Mouse (Mus musculus): Measurements from ENCODE around the gene Rpl36al. TPM values are rescaled to one million over a fixed set of nuclear protein-coding genes. Genes with fewer than 3 reads are reported as not detected.
A peak's percentile ranks its signal among the peaks of the same experiment; 100 is the strongest.

Rpl36al gene
- polyA plus RNA-seq, 1 experiment from 2014 or later: 642 TPM

DNA sequence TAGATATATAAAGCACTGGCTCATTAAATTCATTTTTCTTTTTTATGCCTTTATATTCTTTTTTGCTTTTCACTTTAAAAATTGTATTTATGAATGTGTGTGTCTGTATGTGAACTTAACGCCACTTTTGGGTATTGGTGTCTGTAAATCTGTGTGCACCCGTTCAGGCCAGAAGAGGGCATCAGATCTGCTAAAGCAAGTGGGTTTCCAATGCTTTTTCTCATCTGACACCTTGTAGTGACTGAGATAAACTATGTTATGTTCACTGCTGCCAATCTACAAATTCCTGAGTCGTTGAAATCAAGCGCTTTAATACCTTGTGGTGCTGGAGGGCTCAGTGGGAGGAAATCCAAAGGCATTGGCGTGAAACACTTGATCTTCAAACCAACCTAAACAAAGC, 27.2 kb upstream of the Rpl36al start:
- Histone ChIP-seq H3K36me3 (ENCODE audit: control insufficient read depth, insufficient read depth, low read length) (peaks cover 58% of the 10 kb centered on the region), H3K9ac (ENCODE audit: low read depth, low read length) (no peak overlapping the region), H3K4me3 (ENCODE audit: low read length) (no peak overlapping the region), H3K9me3 (ENCODE audit: control insufficient read depth, low read length) (no peaks in the 10 kb centered on the region), H3K27me3 (ENCODE audit: control insufficient read depth, insufficient read depth, low read length) (no peaks in the 10 kb centered on the region), H3K27ac (ENCODE audit: low read depth, low read length) (no peak overlapping the region), H3K4me2 (replicated peaks; ENCODE audit: low read depth, low read length) (no peak overlapping the region), H3K4me1 (ENCODE audit: control insufficient read depth, insufficient read depth, low read length) (no peaks in the 10 kb centered on the region)
- ATAC-seq (ENCODE audit: low FRiP score, low TSS enrichment): no peak
- WGBS: 85% methylated on average over 5 of the region's 5 CpGs

DNA sequence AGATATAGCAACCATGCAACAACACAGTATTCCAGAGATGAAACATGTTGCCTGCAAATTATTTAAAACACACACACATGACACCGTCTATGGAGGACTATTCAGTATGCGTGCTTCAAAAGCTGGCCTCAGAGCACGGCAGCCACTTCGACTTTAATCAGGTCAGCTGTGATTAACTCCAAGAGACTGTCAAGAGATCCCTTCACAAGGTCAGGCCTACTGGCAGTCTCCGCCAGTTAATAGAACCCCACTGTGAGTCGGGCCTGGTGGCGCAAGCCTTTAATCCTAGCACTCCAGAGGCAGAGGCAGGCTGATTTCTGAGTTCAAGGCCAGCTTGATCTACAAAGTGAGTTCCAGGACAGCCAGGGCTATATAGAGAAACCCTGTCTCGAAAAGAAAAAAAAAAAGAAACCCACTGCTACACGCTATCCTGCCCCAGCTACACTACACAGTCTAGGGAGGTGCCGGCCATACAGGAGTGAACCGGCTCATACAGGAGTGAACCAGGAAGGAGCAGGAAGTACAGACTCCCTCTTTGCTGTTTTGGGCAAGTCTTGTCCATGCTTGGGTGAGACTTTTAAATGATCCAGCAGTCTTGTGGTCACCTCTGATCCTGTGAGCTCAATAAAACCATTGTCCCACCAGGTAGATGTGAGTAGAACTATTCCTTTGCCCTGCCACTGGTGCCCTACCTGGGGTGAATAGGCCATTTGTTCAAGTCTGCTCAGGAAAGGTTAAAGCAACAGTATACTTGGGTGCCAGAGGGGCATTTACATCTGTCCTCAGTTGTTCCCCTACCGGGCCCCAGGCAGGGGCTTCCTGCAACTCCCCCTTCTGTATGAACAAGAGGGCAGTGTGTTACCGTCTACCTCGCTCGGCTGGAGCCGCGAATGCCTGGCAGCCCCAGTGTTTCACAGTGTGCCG, 26.4 kb upstream of the Rpl36al start:
- no peaks in the 10 kb centered on the region for H3K9me3 ChIP-seq (ENCODE audit: control insufficient read depth, low read length)
- WGBS: 87% methylated on average over 18 of the region's 18 CpGs
- H3K4me3 ChIP-seq (ENCODE audit: low read length): no peak overlapping the region
- H3K4me1 ChIP-seq (ENCODE audit: control insufficient read depth, insufficient read depth, low read length): no peaks in the 10 kb centered on the region
- H3K27me3 ChIP-seq (ENCODE audit: control insufficient read depth, insufficient read depth, low read length): no peaks in the 10 kb centered on the region
- peaks cover 53% of the 10 kb centered on the region for H3K36me3 ChIP-seq (ENCODE audit: control insufficient read depth, insufficient read depth, low read length)
- H3K9ac ChIP-seq (ENCODE audit: low read depth, low read length): no peak overlapping the region
- no peak overlapping the region for H3K4me2 ChIP-seq (replicated peaks; ENCODE audit: low read depth, low read length)
- no peak overlapping the region for H3K27ac ChIP-seq (ENCODE audit: low read depth, low read length)
- no peak for ATAC-seq (ENCODE audit: low FRiP score, low TSS enrichment)

DNA sequence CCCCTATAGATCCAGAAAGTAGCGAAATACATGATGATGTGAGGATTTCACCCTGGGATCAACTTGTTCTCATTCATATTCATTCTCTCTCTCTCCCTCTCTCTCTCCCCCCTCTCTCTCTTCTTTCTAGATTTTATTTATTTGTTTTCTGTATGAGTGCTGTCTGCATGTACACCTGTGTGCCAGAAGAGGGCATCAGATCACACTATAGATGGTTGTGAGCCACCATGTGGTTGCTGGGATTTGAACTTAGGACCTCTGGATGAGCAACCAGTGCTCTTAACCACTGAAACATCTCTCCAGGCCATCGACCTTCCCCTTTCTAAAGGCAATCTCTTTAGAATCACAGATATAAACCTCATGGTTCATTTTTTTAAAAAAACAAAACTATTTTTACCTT, 24.6 kb upstream of the Rpl36al start:
- Histone ChIP-seq H3K27me3 (ENCODE audit: control insufficient read depth, insufficient read depth, low read length) (no peaks in the 10 kb centered on the region), H3K4me1 (ENCODE audit: control insufficient read depth, insufficient read depth, low read length) (no peaks in the 10 kb centered on the region), H3K9ac (ENCODE audit: low read depth, low read length) (no peak overlapping the region), H3K9me3 (ENCODE audit: control insufficient read depth, low read length) (no peaks in the 10 kb centered on the region), H3K27ac (ENCODE audit: low read depth, low read length) (no peak overlapping the region), H3K4me2 (replicated peaks; ENCODE audit: low read depth, low read length) (no peak overlapping the region), H3K36me3 (ENCODE audit: control insufficient read depth, insufficient read depth, low read length) (peaks cover 37% of the 10 kb centered on the region), H3K4me3 (ENCODE audit: low read length) (no peak overlapping the region)
- ATAC-seq (ENCODE audit: low FRiP score, low TSS enrichment): no peak
- 90% methylated on average over 2 of the region's 2 CpGs for WGBS

DNA sequence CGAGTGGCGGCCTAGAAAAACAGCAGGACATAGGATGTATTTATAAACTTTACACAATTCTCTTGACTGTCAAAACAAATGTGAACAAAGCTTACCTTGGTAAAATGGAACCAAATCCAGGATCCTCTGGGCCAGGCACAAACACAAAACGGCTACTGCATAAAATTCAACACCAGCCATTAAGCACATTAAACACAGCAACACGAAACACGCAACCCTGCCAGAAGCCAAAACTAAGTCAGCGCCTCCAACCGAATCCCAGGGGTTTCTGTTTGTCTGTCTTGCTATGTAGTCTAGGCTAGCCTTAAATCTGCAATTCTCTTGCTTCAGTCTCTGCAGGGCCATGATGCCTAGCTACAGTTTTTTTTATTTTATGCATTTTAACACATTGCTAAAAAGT, 24.0 kb upstream of the Rpl36al start:
- H3K4me1 ChIP-seq (ENCODE audit: control insufficient read depth, insufficient read depth, low read length): no peaks in the 10 kb centered on the region
- no peak overlapping the region for H3K27ac ChIP-seq (ENCODE audit: low read depth, low read length)
- H3K9ac ChIP-seq (ENCODE audit: low read depth, low read length): no peak overlapping the region
- 95% methylated on average over 7 of the region's 7 CpGs for WGBS
- no peaks in the 10 kb centered on the region for H3K9me3 ChIP-seq (ENCODE audit: control insufficient read depth, low read length)
- no peaks in the 10 kb centered on the region for H3K27me3 ChIP-seq (ENCODE audit: control insufficient read depth, insufficient read depth, low read length)
- H3K36me3 ChIP-seq (ENCODE audit: control insufficient read depth, insufficient read depth, low read length): peaks cover 34% of the 10 kb centered on the region
- ATAC-seq (ENCODE audit: low FRiP score, low TSS enrichment): no peak
- no peak overlapping the region for H3K4me3 ChIP-seq (ENCODE audit: low read length)
- no peak overlapping the region for H3K4me2 ChIP-seq (replicated peaks; ENCODE audit: low read depth, low read length)

DNA sequence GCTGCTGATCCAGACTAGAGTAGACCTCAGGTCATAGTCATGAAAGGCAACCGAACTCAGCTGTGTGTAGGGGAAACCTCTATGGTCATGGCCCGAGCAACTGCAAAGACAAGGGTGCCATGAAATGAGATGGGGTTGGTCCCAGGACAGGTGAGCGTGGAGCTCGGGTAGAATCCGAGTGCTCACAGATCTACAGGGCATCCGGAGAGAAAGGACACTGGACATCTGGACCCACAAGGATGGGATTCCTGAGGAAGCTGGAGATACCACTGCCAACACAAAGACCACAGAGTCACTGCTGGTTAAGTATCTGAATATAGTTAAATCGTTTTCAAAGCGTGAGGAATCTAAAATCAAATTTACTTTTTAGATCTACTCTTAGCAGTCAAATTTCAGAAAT, 23.5 kb upstream of the Rpl36al start:
- no peaks in the 10 kb centered on the region for H3K9me3 ChIP-seq (ENCODE audit: control insufficient read depth, low read length)
- WGBS: 95% methylated on average over 8 of the region's 8 CpGs
- no peak overlapping the region for H3K9ac ChIP-seq (ENCODE audit: low read depth, low read length)
- H3K4me1 ChIP-seq (ENCODE audit: control insufficient read depth, insufficient read depth, low read length): no peaks in the 10 kb centered on the region
- peaks cover 36% of the 10 kb centered on the region for H3K36me3 ChIP-seq (ENCODE audit: control insufficient read depth, insufficient read depth, low read length)
- no peaks in the 10 kb centered on the region for H3K27me3 ChIP-seq (ENCODE audit: control insufficient read depth, insufficient read depth, low read length)
- H3K4me3 ChIP-seq (ENCODE audit: low read length): no peak overlapping the region
- H3K4me2 ChIP-seq (replicated peaks; ENCODE audit: low read depth, low read length): no peak overlapping the region
- no peak for ATAC-seq (ENCODE audit: low FRiP score, low TSS enrichment)
- H3K27ac ChIP-seq (ENCODE audit: low read depth, low read length): no peak overlapping the region

DNA sequence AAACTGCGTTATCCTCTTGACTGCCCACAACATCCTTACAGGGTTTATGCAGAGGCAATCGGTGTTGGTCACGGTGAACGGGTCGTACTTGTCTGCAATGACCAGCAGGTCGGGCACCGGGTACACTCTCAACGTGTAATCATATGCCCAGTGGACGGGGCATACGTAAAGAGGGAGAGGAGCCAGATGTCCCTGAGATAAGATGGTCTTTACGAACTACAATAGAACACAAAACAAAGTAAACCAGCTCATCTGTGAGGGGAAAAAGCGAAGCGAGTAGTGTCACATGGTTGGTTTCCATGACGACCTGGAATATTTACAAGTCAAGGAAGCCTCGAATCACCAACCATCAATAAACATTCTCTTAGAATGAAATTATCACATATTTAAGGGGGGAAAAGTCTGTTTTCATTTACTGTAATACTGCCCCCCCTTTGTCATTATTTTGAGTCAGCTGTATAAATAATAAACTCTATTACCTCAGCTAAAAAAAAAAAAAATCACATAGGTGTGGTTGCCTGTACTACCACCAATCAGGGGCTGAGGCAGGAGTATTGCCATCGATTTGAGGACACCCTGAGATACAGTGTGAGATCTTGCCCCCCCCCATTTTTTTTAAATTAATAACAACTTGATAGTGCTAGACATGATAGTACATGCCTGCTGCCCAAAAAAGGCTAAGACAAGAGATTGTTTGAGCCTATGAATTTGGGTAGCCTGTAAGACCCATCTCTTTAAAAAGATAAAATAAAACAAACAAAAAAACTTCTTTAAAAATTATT, 20.4 kb upstream of the Rpl36al start, which contains the start of gene Gm49384:
Gm49384 (minus strand) TSS at position 216 of the 782 bp plus-strand sequence.
- peaks cover 39% of the 10 kb centered on the region for H3K36me3 ChIP-seq (ENCODE audit: control insufficient read depth, insufficient read depth, low read length)
- H3K4me2 ChIP-seq (replicated peaks; ENCODE audit: low read depth, low read length): no peak within 1 kb of the TSS
- ATAC-seq (ENCODE audit: low FRiP score, low TSS enrichment): no peak
- no peaks in the 10 kb centered on the region for H3K9me3 ChIP-seq (ENCODE audit: control insufficient read depth, low read length)
- 91% methylated on average over 16 of the region's 16 CpGs for WGBS
- H3K27me3 ChIP-seq (ENCODE audit: control insufficient read depth, insufficient read depth, low read length): no peaks in the 10 kb centered on the region
- H3K4me3 ChIP-seq (ENCODE audit: low read length): no peak within 1 kb of the TSS
- no peak within 1 kb of the TSS for H3K27ac ChIP-seq (ENCODE audit: low read depth, low read length)
- no peak within 1 kb of the TSS for H3K9ac ChIP-seq (ENCODE audit: low read depth, low read length)
- H3K4me1 ChIP-seq (ENCODE audit: control insufficient read depth, insufficient read depth, low read length): 0 out of 2 replicates have a peak, but pooled peaks cover 3% of the 10 kb centered on the region

DNA sequence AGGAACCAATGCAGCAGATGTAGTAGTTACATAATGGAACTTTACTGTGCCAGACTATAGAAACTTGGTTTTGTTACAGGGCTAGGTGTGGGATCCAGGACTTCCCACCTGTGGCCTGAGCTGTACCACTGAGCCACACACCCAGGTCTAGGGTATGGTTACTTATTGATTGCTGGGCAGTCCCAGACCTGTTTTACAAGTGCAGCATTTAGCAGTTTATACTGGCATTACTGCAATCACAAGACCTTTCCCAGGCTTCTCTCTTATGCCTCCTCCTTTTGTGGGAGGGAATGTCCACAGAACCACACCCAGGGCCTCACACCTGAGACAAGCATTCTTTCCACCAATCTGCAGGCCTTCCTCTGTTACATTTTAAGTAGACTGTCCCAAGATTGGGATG, 15.1 kb upstream of the Rpl36al start:
- Histone ChIP-seq H3K9me3 (ENCODE audit: control insufficient read depth, low read length) (no peaks in the 10 kb centered on the region), H3K4me2 (replicated peaks; ENCODE audit: low read depth, low read length) (peak overlapping the region; percentile 82; the same call in 1 of the 2 replicates), H3K9ac (ENCODE audit: low read depth, low read length) (no peak overlapping the region), H3K27ac (ENCODE audit: low read depth, low read length) (no peak overlapping the region), H3K27me3 (ENCODE audit: control insufficient read depth, insufficient read depth, low read length) (no peaks in the 10 kb centered on the region), H3K36me3 (ENCODE audit: control insufficient read depth, insufficient read depth, low read length) (peaks cover 29% of the 10 kb centered on the region), H3K4me3 (ENCODE audit: low read length) (no peak overlapping the region), H3K4me1 (ENCODE audit: control insufficient read depth, insufficient read depth, low read length) (peaks cover 21% of the 10 kb centered on the region)
- ATAC-seq (ENCODE audit: low FRiP score, low TSS enrichment): no peak

DNA sequence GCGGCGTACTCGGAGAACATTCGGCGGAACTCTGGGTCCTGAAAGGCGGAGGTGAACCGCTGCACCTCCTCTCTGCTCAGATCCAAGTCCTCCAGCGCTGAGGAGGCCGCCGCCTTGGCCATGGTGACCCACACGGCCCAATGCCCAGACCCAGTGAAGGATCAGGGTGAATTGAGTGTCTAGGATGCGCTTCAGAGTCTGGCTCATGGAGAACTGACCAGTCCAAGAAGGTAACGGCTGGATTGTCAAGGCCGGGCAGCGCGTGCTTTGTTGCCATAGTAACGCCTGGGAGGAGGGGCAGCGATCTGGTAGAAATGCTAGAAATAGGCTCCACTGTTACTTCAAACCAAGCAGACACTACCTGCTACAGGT, 14.3 kb upstream of the Rpl36al start, which contains the start of gene Dnaaf2:
Dnaaf2 (minus strand) TSS at position 266 of the 372 bp plus-strand sequence.
- ATAC-seq (ENCODE audit: low FRiP score, low TSS enrichment): peak; percentile 66
- Histone ChIP-seq H3K36me3 (ENCODE audit: control insufficient read depth, insufficient read depth, low read length) (peaks cover 29% of the 10 kb centered on the region), H3K9me3 (ENCODE audit: control insufficient read depth, low read length) (no peaks in the 10 kb centered on the region), H3K27me3 (ENCODE audit: control insufficient read depth, insufficient read depth, low read length) (no peaks in the 10 kb centered on the region), H3K9ac (ENCODE audit: low read depth, low read length) (peak within 1 kb of the TSS; percentile 77), H3K4me1 (ENCODE audit: control insufficient read depth, insufficient read depth, low read length) (peaks cover 21% of the 10 kb centered on the region), H3K4me2 (replicated peaks; ENCODE audit: low read depth, low read length) (peak within 1 kb of the TSS; percentile 82), H3K4me3 (ENCODE audit: low read length) (peak within 1 kb of the TSS; percentile 73), H3K27ac (ENCODE audit: low read depth, low read length) (peak within 1 kb of the TSS; percentile 45; the same call in 1 of the 2 replicates)
- WGBS: under 1% methylated on average over 18 of the region's 18 CpGs

Measured in kidney, embryonic 14.5 days (tissue).